24 mouse cellular contexts compared by ENCODE assay signal in the genomic region with DNA sequence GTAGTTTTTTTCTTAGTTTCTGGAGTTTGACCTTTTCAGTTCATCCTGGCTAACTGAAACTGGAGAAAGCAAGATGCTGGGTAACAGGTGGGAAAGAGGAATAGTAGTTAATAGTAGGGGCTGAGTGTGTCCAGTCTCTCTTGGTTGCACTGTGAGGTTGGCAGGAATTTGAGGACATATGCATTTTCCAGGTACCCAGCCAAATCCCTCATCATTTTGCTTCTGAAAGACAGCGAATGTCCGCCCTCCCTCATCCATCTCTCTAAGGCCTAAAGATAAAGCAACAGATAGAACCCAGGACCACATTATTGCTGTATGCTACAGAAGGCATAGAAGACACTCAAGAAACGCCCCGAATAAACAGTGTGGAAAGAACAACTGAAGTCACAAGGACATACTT. TPM values are rescaled to one million over a fixed set of nuclear protein-coding genes. Genes with fewer than 3 reads are reported as not detected.
DNase-seq lines count a peak whose midpoint lies in the region; ATAC-seq and TF ChIP-seq lines count a peak whose summit lies in the region.
"Had no signal": no experiment of that assay in that cellular context is flagged by ENCODE, and none has a peak within 500 bp of the region (broad histone marks: within the 10 kb centered on the region; RNA-seq: fewer than 3 reads in every experiment).

No protein-coding gene starts in this region.

- WGBS in heart, adult 2 months: 62% methylated on average over 4 of the region's 4 CpGs
- 83% methylated on average over 4 of the region's 4 CpGs for WGBS in heart, embryonic 11.5 days (ENCODE audit: insufficient replicate concordance)
- 75% methylated on average over 4 of the region's 4 CpGs for whole genome bisulfite sequencing in heart, embryonic 14.5 days
- WGBS in heart, postnatal 0 days: 59% methylated on average over 4 of the region's 4 CpGs

- peaks cover 19% of the 10 kb centered on the region for H3K36me3 ChIP-seq in heart, adult 2 months (ENCODE audit: control insufficient read depth, insufficient read depth, low read length)
- no peaks in the 10 kb centered on the region for H3K36me3 ChIP-seq in heart, embryonic 11.5 days (ENCODE audit: control insufficient read depth, insufficient read depth, low read length)
- peaks cover 27% of the 10 kb centered on the region for H3K36me3 ChIP-seq in heart, embryonic 14.5 days (ENCODE audit: control insufficient read depth, insufficient read depth, low read length)
- H3K36me3 ChIP-seq in heart, postnatal 0 days (replicated peaks; ENCODE audit: control insufficient read depth, insufficient read depth, low read length): peaks cover 4% of the 10 kb centered on the region; the same call in 1 of the 2 replicates
- H3K36me3 ChIP-seq: forebrain, embryonic 10.5 days; hindbrain, embryonic 12.5 days; hindbrain, embryonic 15.5 days had no signal

- intact Hi-C loops in heart, adult 2 months (cut with DNase I): no loop called here
- intact Hi-C loops in heart, postnatal 36 days (cut with DNase I): no loop called here

- TF ChIP-seq POLR2A in heart, adult 2 months (IDR thresholded peaks at IDR 0.05; ENCODE audit: insufficient read depth, low read depth, low read length): no peak

- peaks cover 8% of the 10 kb centered on the region; the same call in 1 of the 2 replicates for H3K4me1 ChIP-seq in heart, adult 2 months (ENCODE audit: control insufficient read depth, insufficient read depth, low read length)
- H3K4me1 ChIP-seq in heart, embryonic 11.5 days (ENCODE audit: control insufficient read depth, insufficient read depth, low read length): peaks cover 47% of the 10 kb centered on the region
- peaks cover 29 to 70% of the 10 kb centered on the region in 2 experiments for H3K4me1 ChIP-seq in heart, embryonic 14.5 days (ENCODE audit: control insufficient read depth in 2 of 2, insufficient read depth in 2 of 2, low read length in 2 of 2)
- H3K4me1 ChIP-seq in heart, postnatal 0 days (ENCODE audit: control insufficient read depth, insufficient read depth): peaks cover 25% of the 10 kb centered on the region
- H3K4me1 ChIP-seq: forebrain, embryonic 10.5 days; forebrain, embryonic 13.5 days; hindbrain, embryonic 12.5 days; hindbrain, embryonic 15.5 days had no signal

- no peak for TF ChIP-seq EP300 in heart, adult 2 months (IDR thresholded peaks at IDR 0.05; ENCODE audit: insufficient read depth, low read depth, low read length)
- no peak for TF ChIP-seq EP300 in heart, postnatal 0 days (IDR thresholded peaks at IDR 0.05; ENCODE audit: low read depth)

- H3K4me2 ChIP-seq in heart, embryonic 11.5 days: no peak overlapping the region
- H3K4me2 ChIP-seq in heart, embryonic 14.5 days (ENCODE audit: low read length): peak overlapping the region; percentile 55; the same call in 1 of the 2 replicates
- H3K4me2 ChIP-seq in heart, postnatal 0 days (ENCODE audit: low read depth, low read length): peak overlapping the region; percentile 46
- H3K4me2 ChIP-seq: forebrain, embryonic 13.5 days; hindbrain, embryonic 12.5 days; hindbrain, embryonic 15.5 days had no signal

- H3K4me3 ChIP-seq in heart, adult 2 months: no peak overlapping the region
- no peak overlapping the region for H3K4me3 ChIP-seq in heart, embryonic 11.5 days (ENCODE audit: low read depth, low read length)
- H3K4me3 ChIP-seq in heart, embryonic 14.5 days (ENCODE audit: control insufficient read depth in 1 of 2, insufficient read depth in 1 of 2, low read depth in 1 of 2, low read length in 2 of 2): no peak overlapping the region
- H3K4me3 ChIP-seq in heart, postnatal 0 days (ENCODE audit: low read depth, low read length): no peak overlapping the region
- H3K4me3 ChIP-seq: forebrain, embryonic 10.5 days; forebrain, embryonic 13.5 days; hindbrain, embryonic 12.5 days; hindbrain, embryonic 15.5 days had no signal

- ATAC-seq in heart, embryonic 11.5 days (replicated peaks; ENCODE audit: insufficient number of reproducible peaks, low FRiP score, low TSS enrichment): no peak
- no peak for ATAC-seq in heart, embryonic 14.5 days (ENCODE audit: insufficient number of reproducible peaks, insufficient read depth, low FRiP score, low read depth)
- no peak for ATAC-seq in heart, postnatal 0 days (ENCODE audit: insufficient read depth, low read depth)
- ATAC-seq: activated CD4-positive, CD25-positive, alpha-beta regulatory T cell, adult 4 months; forebrain, embryonic 13.5 days; forebrain, embryonic 16.5 days; intestine, postnatal 0 days had no signal

- peak; percentile 46 to 57 for DNase-seq in cerebellum, postnatal 10 days
- no peak for DNase-seq in cerebellum, adult 8-10 months
- no peak for DNase-seq in heart, adult 2 months
- DNase-seq in heart, postnatal 36 days: no peak
- no peak for DNase-seq in heart, postnatal 0 days (ENCODE audit: low spot score)
- DNase-seq in heart, adult 9 months (ENCODE audit: low spot score in 2 of 2): no peak
- DNase-seq: adrenal gland, adult 8-10 months; adrenal gland, postnatal 25 days; cerebellum, adult 11-12 months; cerebellum, adult 9-10 months; gastrocnemius, postnatal 10 days; gastrocnemius, postnatal 36 days; kidney, adult 2 months had no signal

- peak overlapping the region; percentile 54 for H3K27ac ChIP-seq in heart, adult 2 months
- no peak overlapping the region for H3K27ac ChIP-seq in heart, embryonic 11.5 days (ENCODE audit: low read depth, low read length)
- peak overlapping the region; percentile 32 to 84; a peak in 3 of 4 replicates for H3K27ac ChIP-seq in heart, embryonic 14.5 days (replicated peaks in 1 of 2; ENCODE audit: control insufficient read depth in 1 of 2, insufficient read depth in 1 of 2, low read depth in 2 of 2, low read length in 2 of 2)
- peak overlapping the region; percentile 85 for H3K27ac ChIP-seq in heart, postnatal 0 days (ENCODE audit: low read depth)
- H3K27ac ChIP-seq: forebrain, embryonic 10.5 days; forebrain, embryonic 13.5 days; hindbrain, embryonic 12.5 days; hindbrain, embryonic 15.5 days had no signal

- no peak overlapping the region for H3K9ac ChIP-seq in heart, adult 2 months (ENCODE audit: low read depth, low read length)
- H3K9ac ChIP-seq in heart, embryonic 11.5 days (ENCODE audit: low read depth, low read length): no peak overlapping the region
- H3K9ac ChIP-seq in heart, embryonic 14.5 days (ENCODE audit: low read length): peak overlapping the region; percentile 64
- peak overlapping the region; percentile 26; the same call in 1 of the 2 replicates for H3K9ac ChIP-seq in heart, postnatal 0 days (replicated peaks; ENCODE audit: low read depth, low read length)
- H3K9ac ChIP-seq: forebrain, embryonic 13.5 days; hindbrain, embryonic 12.5 days; hindbrain, embryonic 15.5 days had no signal

- no peaks in the 10 kb centered on the region; the same call in 1 of the 2 replicates for H3K79me2 ChIP-seq in heart, adult 2 months (replicated peaks; ENCODE audit: control insufficient read depth, insufficient read depth, low read length)

- H3K27me3 ChIP-seq in heart, adult 2 months (ENCODE audit: control insufficient read depth, insufficient read depth, low read length): no peaks in the 10 kb centered on the region
- no peaks in the 10 kb centered on the region for H3K27me3 ChIP-seq in heart, embryonic 11.5 days (ENCODE audit: control insufficient read depth, insufficient read depth, low read length)
- H3K27me3 ChIP-seq in heart, embryonic 14.5 days (ENCODE audit: control insufficient read depth, insufficient read depth, low read length): no peaks in the 10 kb centered on the region
- H3K27me3 ChIP-seq in heart, postnatal 0 days (ENCODE audit: control insufficient read depth, insufficient read depth, low read length): no peaks in the 10 kb centered on the region
- H3K27me3 ChIP-seq: forebrain, embryonic 13.5 days; hindbrain, embryonic 12.5 days; hindbrain, embryonic 15.5 days had no signal

- no peaks in the 10 kb centered on the region for H3K9me3 ChIP-seq in heart, embryonic 11.5 days (replicated peaks; ENCODE audit: control insufficient read depth, low read length)
- H3K9me3 ChIP-seq in heart, embryonic 14.5 days (ENCODE audit: control insufficient read depth, low read length): no peaks in the 10 kb centered on the region
- H3K9me3 ChIP-seq in heart, postnatal 0 days (replicated peaks; ENCODE audit: control insufficient read depth, low read length): no peaks in the 10 kb centered on the region
- H3K9me3 ChIP-seq: forebrain, embryonic 10.5 days; forebrain, embryonic 13.5 days; hindbrain, embryonic 12.5 days; hindbrain, embryonic 15.5 days had no signal

- no peak for TF ChIP-seq CTCF in heart, adult 2 months (IDR thresholded peaks at IDR 0.05)
- no peak for TF ChIP-seq CTCF in heart, postnatal 0 days (IDR thresholded peaks at IDR 0.05; ENCODE audit: low read depth)

RNA-seq across cellular contexts. Expression of a gene that starts 10.8 kb away (rescaled TPM):
- 10 to 100 TPM; 82.5 to 87.1 TPM for total RNA-seq in heart, adult 2 months (2021)
- polyA plus RNA-seq in heart, adult 2 months (2012; rRNA removed): 30.6 and 37.7 TPM in 2 replicates
- polyA plus RNA-seq in heart, embryonic 11.5 days (2014; fragmentation: Nextera tagmentation; extraction: Ambion mirVana): 66.4 and 66.5 TPM in 2 replicates
- polyA plus RNA-seq in heart, embryonic 14.5 days (2014; fragmentation: Nextera tagmentation; extraction: Ambion mirVana): 68.7 and 69.8 TPM in 2 replicates
- 10 to 100 TPM; 69.4 to 81.2 TPM for total RNA-seq in heart, postnatal 36 days (2021)
- 92.4 and 129 TPM in 2 replicates for total RNA-seq in heart, postnatal 0 days (2014; rRNA removed; ENCODE audit: low replicate concordance)
- polyA plus RNA-seq in heart, postnatal 0 days (2015; fragmentation: Nextera tagmentation; extraction: Ambion mirVana): 55.9 and 56.4 TPM in 2 replicates
- total RNA-seq: granulocyte monocyte progenitor cell, adult 5-6 weeks; hematopoietic stem cell, adult 5-6 weeks had no signal
- polyA plus RNA-seq: activated CD4-positive, CD25-positive, alpha-beta regulatory T cell, adult 4 months had no signal

Comparison
In these comparisons a context has a peak if more than half of its experiments do, and no peak if none do; other contexts are left out.
1. DNase-seq: peak in cerebellum, postnatal 10 days (2 of 2); none in cerebellum, adult 8-10 months (single experiment), heart, adult 2 months (0 of 2), heart, postnatal 36 days (0 of 2), heart, postnatal 0 days (single experiment) and heart, adult 9 months (0 of 2).
2. H3K9ac ChIP-seq: peak in heart, embryonic 14.5 days (single experiment) and heart, postnatal 0 days (single experiment); none in heart, adult 2 months (single experiment) and heart, embryonic 11.5 days (single experiment).